Mouse (Mus musculus): ENCODE results near the gene Litaf.
"Not testable (repeated sequence)": the region's sequence is repeated elsewhere in the genome, so short reads cannot be mapped to it uniquely, and the experiment has no call there.

Gene Litaf

GRCm38 (mm10) chr16:11022113-11022489, 43.9 kb downstream of the Litaf start:
- DNase-seq (ENCODE audit: low spot score), result no peak

- DNase-seq (ENCODE audit: low spot score), result no peak
Observed at GRCm38 (mm10) chr16:11021403-11022112, 44.4 kb downstream of the Litaf start.

GRCm38 (mm10) chr16:11017807-11018595, 48.0 kb downstream of the Litaf start:
- no peak for DNase-seq (ENCODE audit: low spot score)

GRCm38 (mm10) chr16:11016353-11016752, 49.6 kb downstream of the Litaf start:
- no peak for DNase-seq (ENCODE audit: low spot score)

DNA sequence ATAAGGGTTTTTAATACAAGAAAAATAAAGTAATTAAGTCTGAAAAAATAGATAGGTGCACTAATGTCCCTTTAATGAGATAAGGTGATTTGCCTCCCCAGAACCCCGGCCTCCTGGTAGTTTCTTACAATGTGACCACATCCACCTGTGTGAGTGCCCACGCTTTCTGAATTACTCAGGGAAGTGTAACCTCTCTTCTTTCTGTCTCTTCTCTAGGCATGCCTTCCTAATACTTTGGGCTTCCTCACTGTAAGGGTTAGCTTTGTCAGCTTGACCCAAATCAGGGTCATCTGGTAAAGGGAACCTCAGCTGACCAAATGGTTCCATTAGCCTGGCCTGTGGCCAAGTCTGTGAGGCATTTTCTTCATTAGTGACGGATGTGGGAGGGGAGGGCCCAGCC, 51.5 kb downstream of the Litaf start:
- no peak for DNase-seq (ENCODE audit: low spot score)

DNA sequence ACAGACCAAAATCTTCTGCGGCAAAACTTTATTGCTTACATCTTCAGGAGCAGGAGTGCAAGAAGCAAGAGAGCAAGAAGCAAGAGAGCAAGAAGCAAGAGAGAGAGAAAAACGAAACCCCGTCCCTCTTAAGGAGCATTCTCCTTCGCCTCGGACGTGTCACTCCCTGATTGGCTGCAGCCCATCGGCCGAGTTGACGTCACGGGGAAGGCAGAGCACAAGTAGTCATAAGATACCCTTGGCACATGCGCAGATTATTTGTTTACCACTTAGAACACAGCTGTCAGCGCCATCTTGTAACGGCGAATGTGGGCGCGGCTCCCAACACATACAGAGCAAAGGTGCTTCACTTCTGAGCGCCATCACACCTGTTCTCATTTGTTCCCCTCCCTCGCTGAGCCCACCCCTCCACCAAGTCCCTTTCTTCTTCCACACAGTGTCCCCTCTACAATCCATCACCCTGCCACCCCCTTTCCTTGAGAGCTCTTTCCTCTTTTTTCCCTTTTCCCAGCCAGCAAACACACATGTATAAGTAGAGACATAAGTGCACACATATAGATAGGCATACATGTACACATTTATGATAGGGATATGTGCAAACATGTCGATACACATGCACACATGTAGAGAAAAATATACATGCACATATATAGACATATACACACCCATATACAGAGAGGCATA, 52.4 kb downstream of the Litaf start:
- not testable (repeated sequence) for DNase-seq (ENCODE audit: low spot score)

DNA sequence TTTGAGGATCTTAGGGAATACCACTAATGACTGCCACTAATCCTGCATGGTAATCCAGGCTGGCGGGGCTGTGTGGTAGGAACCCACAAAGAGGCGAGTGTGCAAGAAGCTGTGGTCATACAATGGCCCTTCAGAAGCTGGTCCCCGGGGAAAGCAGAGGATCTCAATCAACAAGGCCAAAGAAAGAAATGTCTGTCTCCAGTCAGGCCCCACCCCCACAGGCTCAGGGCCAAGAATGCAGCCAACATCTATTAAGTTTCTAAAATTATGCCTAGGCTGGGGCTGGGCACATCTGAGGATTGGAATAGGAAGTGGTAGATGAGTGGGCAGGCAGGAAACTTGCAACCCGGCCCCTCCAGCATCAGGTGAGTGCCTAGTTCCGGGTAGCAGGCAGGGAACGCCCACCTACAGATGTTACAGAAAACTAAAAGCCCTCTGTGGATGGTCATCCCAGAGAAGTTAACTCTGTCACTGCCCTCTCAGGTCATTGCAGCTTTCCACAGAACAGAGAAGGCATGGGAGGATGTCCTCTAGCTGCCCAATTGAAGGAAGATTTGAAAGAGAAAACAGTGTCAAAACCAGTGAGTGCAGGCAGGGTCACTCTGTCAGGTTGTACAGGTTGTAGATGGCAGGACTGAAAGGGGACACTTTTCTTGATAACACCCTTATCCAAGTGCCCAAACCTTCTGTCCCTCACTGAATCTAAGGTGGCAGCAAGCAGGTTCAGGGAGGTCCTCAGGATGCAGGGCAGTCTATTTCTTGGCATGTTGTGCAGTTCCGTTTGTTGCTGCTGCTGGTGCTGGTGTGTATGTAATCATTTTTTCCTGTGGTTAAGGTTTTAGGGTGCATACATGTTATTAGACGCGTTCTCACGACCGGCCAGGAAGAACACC, 53.1 kb downstream of the Litaf start:
- DNase-seq (ENCODE audit: low spot score), result peak; percentile 50

DNA sequence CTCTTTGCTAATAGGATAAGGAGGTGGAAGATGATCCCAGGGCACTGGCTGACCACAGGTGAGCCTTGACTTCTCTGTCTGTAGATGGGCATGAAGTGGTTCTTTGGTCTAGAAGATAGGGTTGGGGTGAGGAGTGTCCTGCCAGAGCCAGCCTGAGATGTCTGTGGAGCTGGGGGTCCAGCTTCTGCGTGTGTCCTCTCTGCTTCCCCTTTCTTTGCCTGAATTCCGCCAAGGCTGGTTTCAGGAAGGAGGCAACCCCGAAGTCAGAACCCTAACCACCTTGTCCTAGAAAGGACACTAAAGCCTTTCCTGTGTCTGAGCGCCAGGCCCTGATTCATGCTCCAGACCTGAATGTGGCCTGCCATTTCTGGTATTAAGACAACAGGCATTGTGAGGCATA, 54.0 kb downstream of the Litaf start:
- no peak for DNase-seq (ENCODE audit: low spot score)

DNA sequence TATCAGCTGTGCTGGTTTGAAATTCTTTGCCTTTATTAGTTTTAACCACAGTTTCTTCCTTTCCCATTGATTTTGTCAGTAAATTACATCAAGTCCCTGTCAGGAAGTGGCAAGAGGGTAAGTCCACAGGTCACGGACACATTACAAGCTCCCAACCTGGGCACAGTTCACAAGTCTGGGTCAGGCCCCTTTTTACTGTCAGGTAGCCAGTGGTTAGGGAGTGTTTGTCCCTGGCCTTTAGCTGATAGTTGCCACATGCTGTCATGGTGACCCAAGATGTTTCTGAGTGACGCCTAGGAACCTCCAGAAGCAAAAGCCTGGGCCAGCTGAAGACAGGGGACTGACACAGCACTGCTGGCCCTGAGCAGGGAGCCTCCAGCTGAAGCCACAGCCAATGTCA, 54.8 kb downstream of the Litaf start:
- no peak for DNase-seq (ENCODE audit: low spot score)

GRCm38 (mm10) chr16:11010270-11010669, 55.7 kb downstream of the Litaf start:
- no peak for DNase-seq (ENCODE audit: low spot score)

- peak; percentile 70 for DNase-seq (ENCODE audit: low spot score)
Observed at GRCm38 (mm10) chr16:11008162-11008991, 57.6 kb downstream of the Litaf start.

DNA sequence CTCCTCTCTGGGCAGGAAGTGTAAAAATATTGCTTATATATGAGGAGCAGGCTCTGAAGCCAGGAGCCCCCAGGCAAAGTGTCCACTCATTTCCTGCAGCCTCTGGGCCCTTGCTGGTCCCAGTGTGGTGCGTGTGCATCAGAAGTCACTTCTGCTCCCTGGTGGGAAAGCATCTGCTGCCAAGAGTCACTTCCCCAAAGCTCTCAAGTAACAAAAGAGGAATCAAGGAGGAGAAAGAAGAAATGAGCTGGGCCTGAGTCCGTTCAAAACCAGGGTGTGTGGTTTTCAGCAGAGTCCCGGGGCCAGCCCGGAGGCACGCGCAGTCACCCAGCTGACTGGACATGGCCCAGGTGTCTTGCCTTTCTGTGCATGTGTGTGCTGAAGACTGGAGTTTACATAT, 59.9 kb downstream of the Litaf start:
- no peak for DNase-seq (ENCODE audit: low spot score)

DNA sequence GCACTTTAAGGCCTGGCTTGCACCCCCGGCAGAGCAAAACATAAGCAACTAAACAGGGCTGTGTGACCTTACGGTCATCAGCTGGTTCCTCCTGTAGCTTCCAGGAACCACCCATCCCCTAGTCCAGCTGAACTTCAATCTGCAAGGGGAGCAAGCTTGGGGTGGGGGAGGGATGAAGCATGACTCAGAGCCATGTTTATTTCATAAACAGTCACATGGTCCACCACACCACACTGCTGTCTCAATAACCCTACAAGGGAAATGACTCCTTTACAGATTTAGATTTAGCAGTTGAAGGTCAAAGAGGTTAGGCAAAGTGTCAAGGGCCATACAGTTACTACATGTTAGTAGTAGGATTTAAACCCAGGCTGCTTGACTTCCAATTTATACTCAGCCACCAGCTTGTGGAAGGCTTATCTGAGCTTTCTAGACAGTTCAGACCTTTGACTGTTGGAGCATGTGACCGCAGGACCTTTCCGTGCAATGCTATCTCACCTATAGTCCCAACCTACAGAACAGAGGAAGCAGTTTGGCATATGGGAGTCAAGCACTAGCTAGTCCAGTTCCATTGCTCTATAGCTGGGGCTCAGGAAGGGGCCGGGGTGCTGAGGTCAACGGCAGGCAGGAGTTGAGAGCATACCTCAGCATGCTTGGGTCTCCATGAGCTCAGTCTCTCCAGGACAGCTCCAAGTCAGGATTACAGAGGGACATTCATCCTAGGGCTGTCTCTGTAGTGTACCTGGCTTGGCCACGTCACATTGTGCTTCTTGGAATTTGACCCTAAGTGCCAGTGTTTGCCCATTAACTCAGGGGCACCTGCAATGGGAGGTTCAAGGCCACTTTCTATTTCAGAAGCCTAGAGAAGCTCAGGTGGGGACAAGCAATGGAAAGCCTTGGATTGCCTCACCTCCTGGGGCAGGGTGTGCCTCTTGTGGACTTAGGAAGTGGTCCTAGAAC, 64.0 kb downstream of the Litaf start:
- no peak for DNase-seq (ENCODE audit: low spot score)

- DNase-seq (ENCODE audit: low spot score), result no peak
Observed at GRCm38 (mm10) chr16:10999809-11000208, 66.1 kb downstream of the Litaf start.

GRCm38 (mm10) chr16:10998224-10998623, 67.7 kb downstream of the Litaf start:
- DNase-seq (ENCODE audit: low spot score), result no peak

DNA sequence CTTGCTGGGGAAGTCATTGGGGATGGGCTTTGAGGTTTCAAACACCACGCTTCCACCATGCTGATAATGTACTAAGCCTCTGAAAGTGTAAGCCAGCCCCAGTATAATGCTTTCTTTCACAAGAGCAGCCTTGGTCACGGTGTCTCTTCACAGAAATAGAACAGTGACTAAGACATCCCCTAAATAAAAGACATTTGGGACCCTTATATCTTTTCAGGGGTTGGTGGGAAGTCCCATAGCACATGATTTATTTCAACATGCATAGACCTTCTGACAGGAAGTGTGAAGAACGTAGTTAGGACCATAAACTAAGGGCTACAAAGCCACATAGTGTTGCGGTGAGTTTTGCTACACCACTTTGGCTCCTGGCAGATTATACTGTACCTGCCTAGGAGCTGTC, 69.4 kb downstream of the Litaf start:
- no peak for DNase-seq (ENCODE audit: low spot score)

DNA sequence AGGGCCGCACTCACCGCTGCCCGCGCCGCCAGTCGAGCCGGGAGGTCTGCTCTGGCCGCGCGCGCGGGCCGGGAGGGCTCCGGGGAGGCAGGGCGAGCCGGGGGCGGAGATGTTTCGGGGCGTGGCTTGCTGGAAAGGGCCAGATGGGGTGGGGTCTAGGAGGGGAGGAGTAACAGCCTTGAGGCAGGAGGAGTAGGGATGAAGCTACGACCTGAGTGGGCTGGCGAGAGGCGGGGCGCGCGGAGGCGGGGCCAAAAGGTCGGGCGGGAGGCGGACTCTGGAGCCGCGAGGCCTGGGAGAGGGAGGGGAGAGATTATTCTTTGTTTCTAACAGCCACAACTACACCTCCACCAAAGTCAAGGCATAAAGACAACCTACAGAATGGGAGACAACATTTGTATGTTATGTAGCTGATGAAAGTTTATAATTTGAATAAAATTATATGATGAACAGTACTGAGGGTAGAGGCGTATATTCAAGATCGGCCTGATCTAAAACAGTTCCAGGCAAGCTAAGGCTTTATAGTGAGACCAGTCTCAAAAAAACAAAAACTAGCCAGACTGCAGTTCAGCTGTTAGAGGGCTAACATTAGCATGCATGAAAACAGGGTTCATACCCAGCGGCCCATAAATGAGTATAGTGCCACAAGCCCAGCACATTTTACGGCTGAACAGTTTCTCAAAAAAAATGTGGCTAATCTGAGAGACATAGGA, 72.8 kb downstream of the Litaf start:
- DNase-seq (ENCODE audit: low spot score), result peak; percentile 96

DNA sequence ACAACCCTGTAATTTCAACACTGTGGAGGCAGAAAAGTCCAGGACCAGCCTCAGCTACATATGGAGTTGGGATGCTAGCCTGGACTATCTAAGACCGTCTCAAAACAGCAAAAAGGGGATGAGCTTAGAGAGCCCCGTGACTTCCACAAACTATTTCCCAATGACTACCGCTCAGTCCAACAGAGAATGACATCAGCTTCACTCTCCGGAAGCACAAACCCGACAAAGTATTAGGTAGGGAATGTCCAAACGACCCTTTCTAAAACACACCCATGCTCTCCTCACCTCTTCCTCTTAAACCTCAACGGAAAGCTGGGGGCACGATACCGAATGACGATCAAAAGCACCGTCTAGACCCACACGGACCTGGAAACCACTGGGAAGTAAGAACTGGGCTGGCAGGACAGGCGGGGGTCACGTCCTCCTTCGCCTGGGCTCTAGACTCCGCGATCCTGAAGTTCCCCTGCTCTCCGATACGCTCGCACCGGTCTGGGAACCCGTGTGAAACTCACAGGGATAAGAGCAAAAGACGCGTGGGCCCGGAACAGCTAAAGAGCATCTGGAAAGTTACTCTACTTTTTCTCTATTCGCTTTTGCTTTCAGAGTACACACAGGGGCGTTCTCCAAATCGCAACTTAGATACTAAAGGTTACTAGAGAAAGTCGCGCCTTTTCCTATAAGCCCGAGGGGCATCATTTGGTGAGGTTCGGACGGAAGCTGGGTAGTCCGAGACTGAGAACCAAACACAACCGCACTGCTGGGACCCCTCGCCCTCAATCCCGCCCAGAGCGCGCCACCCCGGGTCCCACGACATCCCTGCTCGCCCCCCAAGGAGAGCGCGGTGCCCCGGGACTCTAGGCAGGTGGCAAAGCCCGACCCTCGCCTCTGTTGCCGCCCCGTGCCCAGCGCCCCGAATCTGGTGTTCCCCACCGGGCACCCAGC, 73.6 kb downstream of the Litaf start:
- peak; percentile 52 for DNase-seq (ENCODE audit: low spot score)
